Mouse (Mus musculus) left cerebral cortex, adult 2 months (tissue): ENCODE data around the gene Supt16. TPM values are rescaled to one million over a fixed set of nuclear protein-coding genes. Genes with fewer than 3 reads are reported as not detected.

Experiments used
- DNase-seq, 2 experiments: peaks; one replicate each; pipeline ENCODE4 v3.0.0; 2021 to 2022; ENCODE audit warnings: low spot score in 2 of 2, mixed read lengths in 1 of 2; ENCODE audit errors: extremely low spot score in 1 of 2
- H3K27ac ChIP-seq: fragments of 200-600 bp; 2 replicates; pipeline ENCODE4 v1.8.1; 2022
- H3K4me3 ChIP-seq: fragments of 200-600 bp; 2 replicates; pipeline ENCODE4 v1.8.1; 2022
- CTCF ChIP-seq: fragments of 200-600 bp; IDR thresholded peaks from 2 replicates; pipeline ENCODE4 v1.8.1; 2022; ENCODE audit warnings: antibody characterized with exemption, mild to moderate bottlenecking, moderate library complexity
- intact Hi-C: fragments of 180-260 bp; cut with DNase I; formaldehyde crosslinking; loops from one replicate; pipeline ENCODE4 v1.15.1; 2025
- long read RNA-seq, 2 experiments: library from polyadenylated mRNA; stranded (forward); transcript quantifications; one replicate each; pipeline ENCODE4 v2.0.0; 2021; ENCODE audit warnings: borderline mapping rate in 2 of 2
- total RNA-seq, 2 experiments: library from RNA; stranded (reverse); gene quantifications; 2 replicates each; pipeline ENCODE4 v1.2.3; 2021

Supt16 gene
- total RNA-seq: 10 to 100 TPM; 52.5 to 54.7 TPM
- long read RNA-seq, experiment 1, full-length matches to known transcripts: 13 of 16 reads
- long read RNA-seq, experiment 1, partial matches to known transcripts: 1 of 16 reads
- long read RNA-seq, experiment 1, other reads (novel, unspliced or antisense): 2 of 16 reads
- long read RNA-seq, experiment 2, full-length matches to known transcripts: 4 of 5 reads
- long read RNA-seq, experiment 2, partial matches to known transcripts: 0 of 5 reads
- long read RNA-seq, experiment 2, other reads (novel, unspliced or antisense): 1 of 5 reads

- intact Hi-C loops: loop anchor here (5.0 kb wide), 1 partner anchor 80 kb away; the partner anchor contains the start of genes Rab2b and Tox4
- no peak for TF ChIP-seq CTCF
- DNase-seq: peak; percentile 78 to 83
- Histone ChIP-seq H3K27ac (peak within 1 kb of the TSS; percentile 91), H3K4me3 (peak within 1 kb of the TSS; percentile 99)
These were observed at the start of gene Supt16 for GRCm38 (mm10) chr14:52197156-52197878. Gene Supt16, minus strand, starts transcription at chr14:52197416.

- no peak for DNase-seq
- no peak for TF ChIP-seq CTCF
- intact Hi-C loops: no loop called here
- Histone ChIP-seq H3K4me3 (no peak overlapping the region), H3K27ac (no peak overlapping the region)
These were observed 48.9 kb upstream of the Supt16 start for GRCm38 (mm10) chr14:52246129-52246528.

- DNase-seq: no peak
- TF ChIP-seq CTCF: no peak
- intact Hi-C loops: loop anchor here (1.0 kb wide), 1 partner anchor 13 kb away; the partner anchor contains the start of gene Chd8
These were observed 47.5 kb upstream of the Supt16 start for GRCm38 (mm10) chr14:52244690-52245042.

GRCm38 (mm10) chr14:52244041-52244689 is 46.9 kb upstream of the Supt16 start:
- intact Hi-C loops: loop anchor here (1.0 kb wide), 1 partner anchor 13 kb away; the partner anchor contains the start of gene Chd8
- Histone ChIP-seq H3K27ac (peak overlapping the region; percentile 86), H3K4me3 (peak overlapping the region; percentile 69)
- no peak for TF ChIP-seq CTCF
- DNase-seq: peak; percentile 98 to 99

More at GRCm38 (mm10) chr14:52244690-52245042, 47.5 kb upstream of the Supt16 start:
- Histone ChIP-seq H3K27ac (peak overlapping the region; percentile 86), H3K4me3 (peak overlapping the region; percentile 69)

- no peak for TF ChIP-seq CTCF
- Histone ChIP-seq H3K27ac (no peak overlapping the region), H3K4me3 (no peak overlapping the region)
- no peak for DNase-seq
- intact Hi-C loops: no loop called here
These were observed 39.0 kb upstream of the Supt16 start for GRCm38 (mm10) chr14:52236216-52236615.

- intact Hi-C loops: no loop called here
- Histone ChIP-seq H3K4me3 (no peak overlapping the region), H3K27ac (no peak overlapping the region)
- no peak for TF ChIP-seq CTCF
- no peak for DNase-seq
These were observed 37.9 kb upstream of the Supt16 start for GRCm38 (mm10) chr14:52235165-52235564.

GRCm38 (mm10) chr14:52232249-52232648 is 35.0 kb upstream of the Supt16 start:
- intact Hi-C loops: no loop called here
- no peak for TF ChIP-seq CTCF
- H3K4me3 ChIP-seq: no peak overlapping the region
- H3K27ac ChIP-seq: no peak overlapping the region
- DNase-seq: no peak

- TF ChIP-seq CTCF: no peak
- Histone ChIP-seq H3K4me3 (no peak overlapping the region), H3K27ac (no peak overlapping the region)
- DNase-seq: no peak
- intact Hi-C loops: no loop called here
These were observed 28.8 kb upstream of the Supt16 start for GRCm38 (mm10) chr14:52225972-52226371.

- TF ChIP-seq CTCF: no peak
- DNase-seq: no peak
- H3K4me3 ChIP-seq: no peak overlapping the region
- intact Hi-C loops: loop anchor here (5.0 kb wide), 2 partner anchors 40 to 135 kb away; no protein-coding TSS in a partner anchor
- no peak overlapping the region for H3K27ac ChIP-seq
These were observed 20.0 kb upstream of the Supt16 start for GRCm38 (mm10) chr14:52217261-52217660.

GRCm38 (mm10) chr14:52199412-52199811 is 2.2 kb upstream of the Supt16 start:
- TF ChIP-seq CTCF: no peak
- DNase-seq: no peak
- Histone ChIP-seq H3K4me3 (no peak overlapping the region), H3K27ac (no peak overlapping the region)
- intact Hi-C loops: loop anchor here (5.0 kb wide), 1 partner anchor 78 kb away; the partner anchor contains the start of genes Rab2b and Tox4

GRCm38 (mm10) chr14:52198141-52198540 is 925 bp upstream of the Supt16 start:
- no peak for TF ChIP-seq CTCF
- DNase-seq: no peak
- no peak overlapping the region; the same call in 1 of the 2 replicates for H3K27ac ChIP-seq
- H3K4me3 ChIP-seq: peak overlapping the region; percentile 99
- intact Hi-C loops: loop anchor here (5.0 kb wide), 1 partner anchor 79 kb away; the partner anchor contains the start of genes Rab2b and Tox4
